Mouse (Mus musculus) hindbrain, embryonic 14.5 days (tissue): Measurements from ENCODE around the gene Hyls1. TPM values are rescaled to one million over a fixed set of nuclear protein-coding genes. Genes with fewer than 3 reads are reported as not detected.

Source experiments
- ATAC-seq: fragments of 200-750 bp; cut with Nextera tagmentation; 2 replicates; pipeline ENCODE4 v1.8.0; 2017; ENCODE audit warnings: moderate number of reproducible peaks, mild to moderate bottlenecking, moderate TSS enrichment, moderate library complexity; ENCODE audit not compliant: low FRiP score
- DNase-seq: peaks from one replicate; pipeline ENCODE4 v3.0.0-alpha.2; 2015; ENCODE audit warnings: low spot score
- H3K27ac ChIP-seq: fragments of 300-500 bp; sonication (generic); 2 replicates; pipeline ENCODE4 v1.5.1; 2014; ENCODE audit warnings: mild to moderate bottlenecking, moderate library complexity
- H3K27me3 ChIP-seq: fragments of 300-500 bp; sonication (generic); 2 replicates; pipeline ENCODE4 v1.6.1; 2014; ENCODE audit warnings: mild to moderate bottlenecking, low read length, mixed read lengths; ENCODE audit not compliant: control insufficient read depth, insufficient read depth
- H3K36me3 ChIP-seq: fragments of 300-500 bp; sonication (generic); replicated peaks from 2 replicates; pipeline ENCODE4 v1.6.1; 2014; ENCODE audit not compliant: control insufficient read depth, insufficient read depth
- H3K4me1 ChIP-seq: fragments of 300-500 bp; sonication (generic); replicated peaks from 2 replicates; pipeline ENCODE4 v1.6.1; 2014; ENCODE audit warnings: antibody characterized with exemption, low read length, mixed read lengths; ENCODE audit not compliant: control insufficient read depth, insufficient read depth
- H3K4me2 ChIP-seq: fragments of 300-500 bp; sonication (generic); replicated peaks from 2 replicates; pipeline ENCODE4 v1.6.1; 2014; ENCODE audit warnings: mild to moderate bottlenecking, moderate library complexity
- H3K4me3 ChIP-seq: fragments of 300-500 bp; sonication (generic); replicated peaks from 2 replicates; pipeline ENCODE4 v1.5.1; 2014; ENCODE audit warnings: mild to moderate bottlenecking, low read length
- H3K9ac ChIP-seq: fragments of 300-500 bp; sonication (generic); 2 replicates; pipeline ENCODE4 v1.6.1; 2014
- H3K9me3 ChIP-seq: fragments of 300-500 bp; sonication (generic); 2 replicates; pipeline ENCODE4 v1.6.1; 2016; ENCODE audit warnings: low read length; ENCODE audit not compliant: control insufficient read depth
- WGBS: fragments of 180-500 bp; shearing (Covaris S2); extraction: QIAGEN DNeasy Blood & Tissue Kit; methylation state at CpG from one replicate; pipeline ENCODE4 v1.1.7; 2014; 5-methylcytosine and 5-hydroxymethylcytosine counted together
- polyA plus RNA-seq: library from polyadenylated mRNA; unstranded; fragments of >200 nt; fragmentation: Nextera tagmentation; extraction: Ambion mirVana; gene quantifications from 2 replicates; pipeline ENCODE4 v1.2.1, GENCODE M21; 2014

The Hyls1 gene
- polyA plus RNA-seq, 1 experiment from 2014 or later: 14.4 TPM

DNA sequence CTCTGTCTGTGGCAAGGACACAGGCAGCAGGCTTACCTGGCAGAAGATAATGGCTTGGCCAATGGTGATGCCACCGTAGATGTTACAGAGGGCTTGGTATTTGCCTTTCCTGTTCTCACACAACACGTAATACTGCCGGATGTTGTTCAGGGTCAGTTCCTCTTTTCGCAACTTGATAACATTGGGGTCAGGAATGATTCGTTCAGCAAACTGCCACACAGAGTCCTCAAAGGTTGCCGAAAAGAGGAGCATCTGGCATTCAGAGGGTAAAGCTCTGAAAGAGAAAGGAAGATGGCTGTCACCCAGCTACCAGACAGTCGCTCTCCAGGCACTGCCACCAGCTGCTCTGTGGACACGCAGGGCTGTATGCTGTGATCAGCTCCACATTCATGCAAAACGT is 23.5 kb downstream of the Hyls1 start:
- no peak for DNase-seq
- Histone ChIP-seq H3K27ac (no peak overlapping the region), H3K4me3 (no peak overlapping the region), H3K4me1 (no peaks in the 10 kb centered on the region), H3K9me3 (no peaks in the 10 kb centered on the region), H3K9ac (no peak overlapping the region), H3K27me3 (no peaks in the 10 kb centered on the region), H3K4me2 (no peak overlapping the region), H3K36me3 (peaks cover 59% of the 10 kb centered on the region)
- WGBS: 82% methylated on average over 9 of the region's 9 CpGs
- ATAC-seq: no peak

GRCm38 (mm10) chr9:35545704-35546103 is 24.5 kb downstream of the Hyls1 start:
- WGBS: 79% methylated on average over 12 of the region's 12 CpGs
- H3K27me3 ChIP-seq: no peaks in the 10 kb centered on the region
- no peaks in the 10 kb centered on the region for H3K4me1 ChIP-seq
- H3K9me3 ChIP-seq: no peaks in the 10 kb centered on the region
- no peak for DNase-seq
- no peak for ATAC-seq
- no peak overlapping the region for H3K27ac ChIP-seq
- no peak overlapping the region for H3K4me2 ChIP-seq
- H3K36me3 ChIP-seq: peaks cover 63% of the 10 kb centered on the region
- no peak overlapping the region for H3K4me3 ChIP-seq
- no peak overlapping the region for H3K9ac ChIP-seq

DNA sequence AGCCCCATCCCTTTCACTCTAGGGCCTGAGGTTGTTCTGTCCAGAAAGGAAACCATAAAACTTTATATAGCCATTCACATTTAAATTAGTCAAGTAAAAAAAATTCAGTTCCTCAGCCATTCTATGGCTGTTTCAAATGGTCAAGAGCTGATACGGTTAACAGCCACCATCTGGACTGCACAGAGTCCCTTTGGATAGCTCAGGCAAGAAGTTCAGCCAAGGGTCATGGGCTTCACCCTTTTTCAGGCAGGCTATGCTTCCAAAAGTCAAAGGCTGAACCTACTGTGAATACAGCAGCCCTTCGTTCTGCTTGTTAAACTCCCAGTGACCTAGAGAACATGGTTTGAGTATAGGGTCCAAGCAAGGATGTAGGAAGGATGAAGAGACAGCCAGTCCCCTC is 25.5 kb downstream of the Hyls1 start:
- H3K4me3 ChIP-seq: no peak overlapping the region
- no peaks in the 10 kb centered on the region for H3K27me3 ChIP-seq
- ATAC-seq: no peak
- H3K27ac ChIP-seq: no peak overlapping the region
- peaks cover 68% of the 10 kb centered on the region for H3K36me3 ChIP-seq
- H3K9ac ChIP-seq: no peak overlapping the region
- H3K9me3 ChIP-seq: no peaks in the 10 kb centered on the region
- DNase-seq: no peak
- WGBS: 75% methylated on average over 2 of the region's 2 CpGs
- no peak overlapping the region for H3K4me2 ChIP-seq
- H3K4me1 ChIP-seq: no peaks in the 10 kb centered on the region

GRCm38 (mm10) chr9:35543099-35543860 is 26.9 kb downstream of the Hyls1 start:
- Histone ChIP-seq H3K27ac (no peak overlapping the region), H3K27me3 (no peaks in the 10 kb centered on the region), H3K9ac (no peak overlapping the region), H3K36me3 (peaks cover 64% of the 10 kb centered on the region), H3K9me3 (no peaks in the 10 kb centered on the region), H3K4me2 (no peak overlapping the region), H3K4me3 (no peak overlapping the region), H3K4me1 (no peaks in the 10 kb centered on the region)
- no peak for DNase-seq
- no peak for ATAC-seq
- 87% methylated on average over 14 of the region's 14 CpGs for WGBS

GRCm38 (mm10) chr9:35541941-35542340 is 28.3 kb downstream of the Hyls1 start:
- 75% methylated on average over 6 of the region's 6 CpGs for WGBS

DNA sequence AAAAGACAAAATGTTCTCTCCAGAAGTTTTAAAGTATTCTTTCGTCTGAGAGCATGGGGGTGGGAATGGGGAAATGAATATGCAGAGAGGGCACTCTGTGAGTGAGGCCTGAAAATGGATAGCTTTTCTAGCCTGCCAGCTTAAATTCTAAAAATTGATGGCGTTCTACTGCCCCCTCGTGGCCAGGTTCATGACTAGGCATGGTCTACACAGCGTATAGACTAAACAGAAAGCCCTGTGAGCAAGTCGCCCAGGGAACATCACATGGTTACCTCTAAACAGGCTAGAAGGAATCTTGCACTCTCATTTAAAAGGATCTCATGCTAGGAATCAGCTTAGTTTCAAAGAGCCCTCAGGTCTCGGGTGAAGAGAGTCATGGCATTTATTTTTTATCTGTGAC is 28.7 kb downstream of the Hyls1 start:
- ATAC-seq (peak; percentile 74; the same call in 1 of the 2 replicates), DNase-seq (peak; percentile 96)
- WGBS: 7% methylated on average over 6 of the region's 6 CpGs
- H3K9ac ChIP-seq: no peak overlapping the region
- no peaks in the 10 kb centered on the region for H3K9me3 ChIP-seq
- no peak overlapping the region for H3K27ac ChIP-seq
- no peaks in the 10 kb centered on the region for H3K4me1 ChIP-seq
- no peak overlapping the region for H3K4me2 ChIP-seq
- H3K4me3 ChIP-seq: no peak overlapping the region
- no peaks in the 10 kb centered on the region for H3K27me3 ChIP-seq
- peaks cover 50% of the 10 kb centered on the region for H3K36me3 ChIP-seq

More at GRCm38 (mm10) chr9:35541941-35542340, 28.3 kb downstream of the Hyls1 start:
- H3K4me3 ChIP-seq: no peak overlapping the region
- ATAC-seq (no peak), DNase-seq (no peak)
- H3K36me3 ChIP-seq: peaks cover 54% of the 10 kb centered on the region
- no peaks in the 10 kb centered on the region for H3K27me3 ChIP-seq
- no peak overlapping the region for H3K9ac ChIP-seq
- no peak overlapping the region for H3K27ac ChIP-seq
- no peaks in the 10 kb centered on the region for H3K4me1 ChIP-seq
- no peak overlapping the region for H3K4me2 ChIP-seq
- H3K9me3 ChIP-seq: no peaks in the 10 kb centered on the region

- H3K4me2 ChIP-seq: no peak overlapping the region
- no peaks in the 10 kb centered on the region for H3K4me1 ChIP-seq
- H3K27ac ChIP-seq: no peak overlapping the region
- no peak for DNase-seq
- H3K4me3 ChIP-seq: no peak overlapping the region
- 91% methylated on average over 5 of the region's 5 CpGs for WGBS
- no peaks in the 10 kb centered on the region for H3K9me3 ChIP-seq
- no peaks in the 10 kb centered on the region for H3K27me3 ChIP-seq
- no peak overlapping the region for H3K9ac ChIP-seq
- no peak for ATAC-seq
- H3K36me3 ChIP-seq: peaks cover 45% of the 10 kb centered on the region
Measured at GRCm38 (mm10) chr9:35541024-35541423, 29.2 kb downstream of the Hyls1 start.

- no peak overlapping the region for H3K4me3 ChIP-seq
- H3K27me3 ChIP-seq: no peaks in the 10 kb centered on the region
- no peak overlapping the region for H3K9ac ChIP-seq
- peaks cover 27% of the 10 kb centered on the region for H3K36me3 ChIP-seq
- no peaks in the 10 kb centered on the region for H3K4me1 ChIP-seq
- no peak overlapping the region for H3K27ac ChIP-seq
- ATAC-seq (no peak), DNase-seq (no peak)
- no peak overlapping the region for H3K4me2 ChIP-seq
- H3K9me3 ChIP-seq: no peaks in the 10 kb centered on the region
- WGBS: 70% methylated on average over 13 of the region's 13 CpGs
Measured at GRCm38 (mm10) chr9:35539001-35539750, 31.0 kb downstream of the Hyls1 start.

GRCm38 (mm10) chr9:35535876-35536275 is 34.3 kb downstream of the Hyls1 start:
- no peak overlapping the region for H3K4me3 ChIP-seq
- no peak overlapping the region for H3K9ac ChIP-seq
- no peak for ATAC-seq
- no peaks in the 10 kb centered on the region for H3K9me3 ChIP-seq
- WGBS: 81% methylated on average over 4 of the region's 4 CpGs
- no peak for DNase-seq
- H3K36me3 ChIP-seq: peaks cover 7% of the 10 kb centered on the region; the same call in 1 of the 2 replicates
- no peak overlapping the region for H3K27ac ChIP-seq
- no peaks in the 10 kb centered on the region for H3K4me1 ChIP-seq
- H3K4me2 ChIP-seq: no peak overlapping the region
- H3K27me3 ChIP-seq: no peaks in the 10 kb centered on the region
